Mouse (Mus musculus) neutrophil, adult 65 days (primary cell): ENCODE data around the gene Dpep2nb. TPM values are rescaled to one million over a fixed set of nuclear protein-coding genes. Genes with fewer than 3 reads are reported as not detected.

Experiments used
- total RNA-seq: library from RNA; stranded (reverse); gene quantifications from 2 replicates; pipeline ENCODE4 v1.2.4, GENCODE M21; 2023

Gene Dpep2nb
- not detected in 2 replicates for total RNA-seq

GRCm38 (mm10) chr8:106005875-106006274 lies at the start of gene Dpep2nb:
Dpep2nb (minus strand) TSS chr8:106005975.

GRCm38 (mm10) chr8:106011643-106011986 lies 5.8 kb upstream of the Dpep2nb start, which contains the start of gene Ddx28:
Ddx28 (minus strand) TSS chr8:106011882.

GRCm38 (mm10) chr8:105990856-105991387 lies 14.9 kb downstream of the Dpep2nb start, which contains the start of gene Dus2:
Dus2 (plus strand) TSS chr8:105991337.

GRCm38 (mm10) chr8:105979325-105979724 lies 26.4 kb downstream of the Dpep2nb start, which contains the start of gene Dpep3:
Dpep3 (minus strand) TSS chr8:105979429.

GRCm38 (mm10) chr8:105965905-105966341 lies 39.9 kb downstream of the Dpep2nb start, which contains the start of gene Slc12a4:
Slc12a4 (minus strand) TSS chr8:105966097.

Other genes with a start within 250 kb of the Dpep2nb start
- gene Gfod2, start 247.3 kb downstream of the Dpep2nb start, total RNA-seq, result 0.25 and 0.60 TPM in 2 replicates
- 25.4 and 31.0 TPM in 2 replicates for gene Ranbp10, start 178.6 kb downstream of the Dpep2nb start, total RNA-seq
- not detected in 2 replicates for gene Tsnaxip1, start 178.2 kb downstream of the Dpep2nb start, total RNA-seq
- 10.3 and 15.0 TPM in 2 replicates for gene Cenpt, start 152.7 kb downstream of the Dpep2nb start, total RNA-seq
- 29.9 and 31.8 TPM in 2 replicates for gene Thap11, start 150.8 kb downstream of the Dpep2nb start, total RNA-seq
- gene Nutf2, start 145.4 kb downstream of the Dpep2nb start, total RNA-seq, result 4.2 and 17.5 TPM in 2 replicates
- 42.1 and 49.4 TPM in 2 replicates for gene Edc4, start 125.1 kb downstream of the Dpep2nb start, total RNA-seq
- gene Nrn1l, start 112.4 kb downstream of the Dpep2nb start, total RNA-seq, result not detected in 2 replicates
- 8.1 and 8.8 TPM in 2 replicates for gene Pskh1, start 105.5 kb downstream of the Dpep2nb start, total RNA-seq
- not detected in 2 replicates for gene Ctrl, start 72.1 kb downstream of the Dpep2nb start, total RNA-seq
- gene Psmb10, start 67.5 kb downstream of the Dpep2nb start, total RNA-seq, result 64.3 and 67.4 TPM in 2 replicates
- gene Lcat, start 62.6 kb downstream of the Dpep2nb start, total RNA-seq, result not detected in 2 replicates
- gene Slc12a4, start 39.9 kb downstream of the Dpep2nb start, total RNA-seq, result 5.3 and 7.5 TPM in 2 replicates
- gene Dpep3, start 26.5 kb downstream of the Dpep2nb start, total RNA-seq, result not detected in 2 replicates
- 2.4 and 2.8 TPM in 2 replicates for gene Dus2, start 14.6 kb downstream of the Dpep2nb start, total RNA-seq
- 12.2 and 15.5 TPM in 2 replicates for gene Ddx28, start 5.9 kb upstream of the Dpep2nb start, total RNA-seq
- gene Nfatc3, start 52.9 kb upstream of the Dpep2nb start, total RNA-seq, result 47.1 and 48.2 TPM in 2 replicates
- gene Esrp2, start 131.0 kb upstream of the Dpep2nb start, total RNA-seq, result not detected in 2 replicates
- gene Pla2g15, start 144.4 kb upstream of the Dpep2nb start, total RNA-seq, result 10.0 and 11.7 TPM in 2 replicates
- gene Slc7a6, start 162.9 kb upstream of the Dpep2nb start, total RNA-seq, result 4.4 and 6.2 TPM in 2 replicates
- gene Slc7a6os, start 205.0 kb upstream of the Dpep2nb start, total RNA-seq, result 26.2 and 37.8 TPM in 2 replicates
- 4.2 and 4.6 TPM in 2 replicates for gene Prmt7, start 205.0 kb upstream of the Dpep2nb start, total RNA-seq